Mouse (Mus musculus): ENCODE measurements around the gene Krt222. TPM values are rescaled to one million over a fixed set of nuclear protein-coding genes. Genes with fewer than 3 reads are reported as not detected.

The Krt222 gene
- total RNA-seq, 2 experiments from 2014 or later, result 27.7 to 30.0 TPM

GRCm38 (mm10) chr11:99186836-99187235 lies 57.0 kb downstream of the Krt222 start:
- intact Hi-C loops (cut with DNase I), result loop anchor here (5.0 kb wide), 1 partner anchor 105 kb away; no protein-coding TSS in a partner anchor
- DNase-seq (ENCODE audit: low spot score in 2 of 2), result no peak

Other genes with a start within 250 kb of the Krt222 start
- 1 to 10 TPM; 4.1 to 4.9 TPM for gene Top2a, start 219.9 kb downstream of the Krt222 start, total RNA-seq (2021)
- gene Igfbp4, start 202.8 kb downstream of the Krt222 start, total RNA-seq (2021), result 100 to 1,000 TPM in 1 of 2 experiments, 10 to 100 TPM in 1; 98.7 to 107 TPM
- gene Tns4, start 154.8 kb downstream of the Krt222 start, total RNA-seq (2021), result under 1 TPM; 0.33 to 0.34 TPM
- not detected for gene Ccr7, start 89.0 kb downstream of the Krt222 start, total RNA-seq (2021)
- 10 to 100 TPM; 67.1 to 73.7 TPM for gene Smarce1, start 13.1 kb downstream of the Krt222 start, total RNA-seq (2021)
- not detected for gene Krt24, start 41.2 kb upstream of the Krt222 start, total RNA-seq (2021)
- gene Krt25, start 78.9 kb upstream of the Krt222 start, total RNA-seq (2021), result not detected
- gene Krt26, start 93.9 kb upstream of the Krt222 start, total RNA-seq (2021), result under 1 TPM; 0.13 to 0.17 TPM
- gene Krt27, start 107.0 kb upstream of the Krt222 start, total RNA-seq (2021), result not detected
- under 1 TPM; 0.22 to 0.34 TPM for gene Krt28, start 130.8 kb upstream of the Krt222 start, total RNA-seq (2021)
- gene Krt10, start 145.3 kb upstream of the Krt222 start, total RNA-seq (2021), result 10 to 100 TPM; 12.2 to 13.8 TPM
- gene Krt12, start 178.2 kb upstream of the Krt222 start, total RNA-seq (2021), result 1 to 10 TPM; 8.5 to 9.7 TPM
- not detected for gene Krt20, start 194.1 kb upstream of the Krt222 start, total RNA-seq (2021)
- gene Krt23, start 249.1 kb upstream of the Krt222 start, total RNA-seq (2021), result not detected